Mouse (Mus musculus): Measurements from ENCODE around the gene Matn1.

Matn1 gene

GRCm38 (mm10) chr4:130916639-130917038 is 27.5 kb upstream of the Matn1 start:
- DNase-seq (ENCODE audit: extremely low read depth, low read depth): no peak

GRCm38 (mm10) chr4:130917564-130917963 is 26.6 kb upstream of the Matn1 start:
- no peak for DNase-seq (ENCODE audit: extremely low read depth, low read depth)

- DNase-seq (ENCODE audit: extremely low read depth, low read depth): no peak
Observed at GRCm38 (mm10) chr4:130918805-130919749, 25.1 kb upstream of the Matn1 start.

GRCm38 (mm10) chr4:130919750-130920356 is 24.3 kb upstream of the Matn1 start:
- no peak for DNase-seq (ENCODE audit: extremely low read depth, low read depth)

GRCm38 (mm10) chr4:130920951-130921693 is 23.1 kb upstream of the Matn1 start:
- no peak for DNase-seq (ENCODE audit: extremely low read depth, low read depth)

- no peak for DNase-seq (ENCODE audit: extremely low read depth, low read depth)
Observed at GRCm38 (mm10) chr4:130921986-130922385, 22.2 kb upstream of the Matn1 start.

GRCm38 (mm10) chr4:130926274-130926673 is 17.9 kb upstream of the Matn1 start:
- no peak for DNase-seq (ENCODE audit: extremely low read depth, low read depth)

GRCm38 (mm10) chr4:130927821-130928220 is 16.4 kb upstream of the Matn1 start:
- no peak for DNase-seq (ENCODE audit: extremely low read depth, low read depth)

- no peak for DNase-seq (ENCODE audit: extremely low read depth, low read depth)
Observed at GRCm38 (mm10) chr4:130942644-130943043, 1.5 kb upstream of the Matn1 start.

GRCm38 (mm10) chr4:130944779-130945178 is 594 bp downstream of the Matn1 start:
- DNase-seq (ENCODE audit: extremely low read depth, low read depth): peak; percentile 46

- peak; percentile 12 for DNase-seq (ENCODE audit: extremely low read depth, low read depth)
Observed at GRCm38 (mm10) chr4:130947094-130947647, 3.0 kb downstream of the Matn1 start.

- DNase-seq (ENCODE audit: extremely low read depth, low read depth): no peak
Observed at GRCm38 (mm10) chr4:130949821-130950384, 5.7 kb downstream of the Matn1 start.

- DNase-seq (ENCODE audit: extremely low read depth, low read depth): peak; percentile 15
Observed at GRCm38 (mm10) chr4:130952531-130952930, 8.3 kb downstream of the Matn1 start.

- DNase-seq (ENCODE audit: extremely low read depth, low read depth): no peak
Observed at GRCm38 (mm10) chr4:130957156-130957555, 13.0 kb downstream of the Matn1 start.

GRCm38 (mm10) chr4:130958812-130959211 is 14.6 kb downstream of the Matn1 start:
- DNase-seq (ENCODE audit: extremely low read depth, low read depth): no peak

- no peak for DNase-seq (ENCODE audit: extremely low read depth, low read depth)
Observed at GRCm38 (mm10) chr4:130959678-130960077, 15.5 kb downstream of the Matn1 start.

GRCm38 (mm10) chr4:130960118-130960734 is 16.0 kb downstream of the Matn1 start:
- peak; percentile 41 for DNase-seq (ENCODE audit: extremely low read depth, low read depth)

GRCm38 (mm10) chr4:130971278-130971677 is 27.1 kb downstream of the Matn1 start:
- no peak for DNase-seq (ENCODE audit: extremely low read depth, low read depth)

- DNase-seq (ENCODE audit: extremely low read depth, low read depth): no peak
Observed at GRCm38 (mm10) chr4:130972421-130972829, 28.2 kb downstream of the Matn1 start.

- DNase-seq (ENCODE audit: extremely low read depth, low read depth): no peak
Observed at GRCm38 (mm10) chr4:130973332-130974263, 29.4 kb downstream of the Matn1 start.

Data from MEL-GATA-1-ER (cell line).